15 mouse cellular contexts compared by ENCODE assay signal in the genomic region with DNA sequence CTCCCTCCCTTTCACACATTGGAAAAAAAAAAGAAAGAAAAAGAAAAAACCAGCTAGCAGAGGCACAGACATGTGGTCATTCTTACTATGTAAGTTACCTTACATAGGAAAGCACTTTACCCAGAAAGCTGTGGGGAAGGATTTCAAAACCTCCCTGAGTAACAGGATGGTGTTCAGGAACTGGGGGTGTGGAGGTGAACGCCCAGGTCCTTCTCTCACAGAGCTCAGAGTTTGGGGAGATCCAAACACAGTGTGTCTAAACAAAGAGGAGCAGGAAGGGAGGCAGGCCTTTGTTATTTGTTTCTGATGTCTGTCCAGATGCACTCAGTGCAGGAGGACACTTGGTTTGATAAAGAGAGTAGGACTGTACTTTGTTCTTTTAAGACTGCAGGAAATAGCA. TPM values are rescaled to one million over a fixed set of nuclear protein-coding genes. Genes with fewer than 3 reads are reported as not detected.
A peak's percentile ranks its signal among the peaks of the same experiment; 100 is the strongest.
DNase-seq lines count a peak whose midpoint lies in the region; ATAC-seq lines count a peak whose summit lies in the region.
"Had no signal": no experiment of that assay in that cellular context is flagged by ENCODE, and none has a peak within 500 bp of the region (broad histone marks: within the 10 kb centered on the region; RNA-seq: fewer than 3 reads in every experiment).

No protein-coding gene starts in this region.

- peak overlapping the region; percentile 62 for H3K9ac ChIP-seq in liver, embryonic 13.5 days
- H3K9ac ChIP-seq in hindbrain, embryonic 11.5 days (ENCODE audit: low read depth, low read length) = no peak overlapping the region

- WGBS in liver, embryonic 13.5 days (ENCODE audit: insufficient replicate concordance) = 17% methylated on average over 1 of the region's 1 CpGs
- WGBS in hindbrain, embryonic 11.5 days = 61% methylated on average over 1 of the region's 1 CpGs

- DNase-seq in heart, adult 11 months = peak; percentile 90
- DNase-seq in heart, postnatal 10 days = no peak
- peak; percentile 51 for DNase-seq in ES-CJ7 (ENCODE audit: low read depth, low spot score)
- DNase-seq in liver, embryonic 13.5 days = no peak
- DNase-seq in neural tube, embryonic 10.5 days (ENCODE audit: extremely low spot score, low spot score) = no peak
- DNase-seq in right cerebral cortex, postnatal 36 days (ENCODE audit: low spot score in 2 of 2) = no peak
- no peak for DNase-seq in hindbrain, embryonic 11.5 days (ENCODE audit: low spot score)
- DNase-seq: adrenal gland, postnatal 25 days; B cell, adult 2 months; cerebellum, adult 11 months; embryo, embryonic 11 days; kidney, adult 11 months; midbrain, embryonic 14.5 days had no signal

- no peaks in the 10 kb centered on the region for H3K9me3 ChIP-seq in liver, embryonic 13.5 days (replicated peaks)
- H3K9me3 ChIP-seq in hindbrain, embryonic 11.5 days (ENCODE audit: control insufficient read depth, low read length) = no peaks in the 10 kb centered on the region
- H3K9me3 ChIP-seq: hindbrain, embryonic 10.5 days had no signal

- H3K4me1 ChIP-seq in liver, embryonic 13.5 days (replicated peaks) = peaks cover 92% of the 10 kb centered on the region
- H3K4me1 ChIP-seq in hindbrain, embryonic 11.5 days (replicated peaks; ENCODE audit: control insufficient read depth, insufficient read depth, low read length) = no peaks in the 10 kb centered on the region

- H3K27me3 ChIP-seq in liver, embryonic 13.5 days = no peaks in the 10 kb centered on the region
- H3K27me3 ChIP-seq in hindbrain, embryonic 11.5 days (ENCODE audit: control insufficient read depth, insufficient read depth, low read length) = no peaks in the 10 kb centered on the region

- H3K4me2 ChIP-seq in liver, embryonic 13.5 days = peak overlapping the region; percentile 35
- H3K4me2 ChIP-seq in hindbrain, embryonic 11.5 days (replicated peaks; ENCODE audit: low read depth, low read length) = no peak overlapping the region

- 0 out of 2 replicates have a peak overlapping the region, but pooled peaks have one; percentile 8 for H3K4me3 ChIP-seq in liver, embryonic 13.5 days (replicated peaks)
- H3K4me3 ChIP-seq in hindbrain, embryonic 11.5 days (ENCODE audit: low read depth, low read length) = no peak overlapping the region
- H3K4me3 ChIP-seq: hindbrain, embryonic 10.5 days had no signal

- peaks cover 4% of the 10 kb centered on the region; the same call in 1 of the 2 replicates for H3K36me3 ChIP-seq in liver, embryonic 13.5 days
- no peaks in the 10 kb centered on the region for H3K36me3 ChIP-seq in hindbrain, embryonic 11.5 days (ENCODE audit: control insufficient read depth, insufficient read depth, low read length)

- no peak for ATAC-seq in liver, embryonic 13.5 days (ENCODE audit: low read depth)
- peak; percentile 44 for ATAC-seq in monocyte, adult 5-6 weeks (replicated peaks; ENCODE audit: insufficient number of reproducible peaks, low FRiP score, low TSS enrichment, poor library complexity, severe bottlenecking)
- no peak for ATAC-seq in hindbrain, embryonic 11.5 days (ENCODE audit: low FRiP score)

- H3K27ac ChIP-seq in liver, embryonic 13.5 days = peak overlapping the region; percentile 99
- H3K27ac ChIP-seq in hindbrain, embryonic 11.5 days (ENCODE audit: low read depth, low read length) = no peak overlapping the region
- H3K27ac ChIP-seq: hindbrain, embryonic 10.5 days had no signal

- intact Hi-C loops in heart, postnatal 10 days (cut with DNase I) = no loop called here

RNA-seq across cellular contexts. Expression of a gene that starts 5.6 kb away (rescaled TPM):
- total RNA-seq in heart, postnatal 10 days (2021) = 10 to 100 TPM in 1 of 2 experiments, 1 to 10 TPM in 1; 8.7 to 18.3 TPM
- polyA plus RNA-seq in liver, embryonic 13.5 days (2015; fragmentation: Nextera tagmentation; extraction: Ambion mirVana) = 11.1 and 12.1 TPM in 2 replicates
- total RNA-seq in monocyte, adult 5-6 weeks (2017) = 15.0 to 21.8 TPM (median 15.4 TPM) in 3 replicates
- 18.0 and 20.0 TPM in 2 replicates for polyA plus RNA-seq in hindbrain, embryonic 11.5 days (2014; fragmentation: Nextera tagmentation; extraction: Ambion mirVana)

Comparison
In these comparisons a context has a peak if more than half of its experiments do, and no peak if none do; other contexts are left out.
1. DNase-seq: peak in heart, adult 11 months (single experiment) and ES-CJ7 (single experiment); none in heart, postnatal 10 days (0 of 2), liver, embryonic 13.5 days (single experiment), neural tube, embryonic 10.5 days (single experiment), right cerebral cortex, postnatal 36 days (0 of 2) and hindbrain, embryonic 11.5 days (single experiment).